Mouse (Mus musculus) CH12.LX (cell line): ENCODE measurements around the gene Psd.

Experiments
- BHLHE40 ChIP-seq: IDR thresholded peaks from 2 replicates; pipeline ENCODE4 v1.6.1; 2011; ENCODE audit warnings: mild to moderate bottlenecking, low read depth, low read length, improper control_type of control experiment
- CTCF ChIP-seq, 2 experiments: IDR thresholded peaks in 1 of 2; conservative IDR thresholded peaks in 1 of 2; 2 replicates each; pipeline ENCODE4 v1.5.1; 2011 to 2012; ENCODE audit warnings: low read depth in 2 of 2, low read length in 2 of 2, improper control_type of control experiment in 1 of 2, inconsistent platforms in 1 of 2, mild to moderate bottlenecking in 1 of 2, moderate library complexity in 1 of 2
- EP300 ChIP-seq: IDR thresholded peaks from 2 replicates; pipeline ENCODE4 v1.6.1; 2011; ENCODE audit warnings: low read length, improper control_type of control experiment
- MAFK ChIP-seq: IDR thresholded peaks from 2 replicates; pipeline ENCODE4 v1.6.1; 2011; ENCODE audit warnings: low read length, improper control_type of control experiment; ENCODE audit not compliant: insufficient replicate concordance
- POLR2A ChIP-seq: IDR thresholded peaks from 2 replicates; pipeline ENCODE4 v1.6.1; 2011; ENCODE audit warnings: low read depth, mild to moderate bottlenecking, improper control_type of control experiment, low read length
- SMC3 ChIP-seq: IDR thresholded peaks from 2 replicates; pipeline ENCODE4 v1.6.1; 2011; ENCODE audit warnings: low read depth, low read length, improper control_type of control experiment
- USF1 ChIP-seq: IDR thresholded peaks from 2 replicates; pipeline ENCODE4 v1.6.1; 2014; ENCODE audit warnings: low read depth, mild to moderate bottlenecking, inconsistent platforms, low read length, improper control_type of control experiment

- no peak for TF ChIP-seq MAFK
- no peak for TF ChIP-seq USF1
- no peak for TF ChIP-seq EP300
- no peak for TF ChIP-seq SMC3
- no peak for TF ChIP-seq BHLHE40
- TF ChIP-seq POLR2A = no peak
- no peak for TF ChIP-seq CTCF (conservative IDR thresholded peaks at IDR 0.05 in 1 of 2, IDR thresholded peaks at IDR 0.05 in 1 of 2; ENCODE audit: low read depth in 2 of 2, low read length in 2 of 2)
These were observed 10.0 kb downstream of the Psd start for GRCm38 (mm10) chr19:46316846-46317545.
